Comparison of ENCODE assay signal across 29 mouse cellular contexts in the genomic region with DNA sequence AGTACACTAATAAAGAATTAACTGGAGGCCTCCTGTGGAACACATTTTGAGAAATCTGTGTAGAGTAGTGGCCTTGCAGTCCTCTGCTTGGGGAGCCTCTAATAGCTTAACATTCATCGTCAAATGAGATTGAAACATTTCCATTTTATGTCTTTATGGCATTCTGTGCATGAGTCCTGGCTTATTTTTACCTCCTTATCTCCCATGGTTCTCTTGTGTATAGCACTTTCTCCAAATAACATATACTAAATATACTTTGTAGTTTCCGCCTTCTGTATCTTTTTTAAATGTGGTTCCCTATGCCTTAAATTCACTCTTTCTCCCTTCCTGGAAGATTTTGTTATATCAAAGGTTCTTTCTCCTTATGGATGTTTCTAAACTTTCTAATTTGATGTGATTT.
"Had no signal": no experiment of that assay in that cellular context is flagged by ENCODE, and none has a peak within 500 bp of the region (broad histone marks: within the 10 kb centered on the region; RNA-seq: fewer than 3 reads in every experiment).

No protein-coding gene starts in this region.

- ATAC-seq: forebrain, embryonic 13.5 days; forebrain, embryonic 14.5 days; forebrain, embryonic 15.5 days; forebrain, embryonic 16.5 days; forebrain, postnatal 0 days had no signal

- DNase-seq: cerebellum, adult 8-10 months; cerebellum, adult 9-10 months; cerebellum, adult 9-11 months; cerebellum, postnatal 10 days; cerebellum, postnatal 14 days; cerebellum, postnatal 25 days; cerebellum, postnatal 36 days; embryo, embryonic 11 days; forebrain, postnatal 0 days; gastrocnemius, adult 2 months; gastrocnemius, postnatal 10 days; gastrocnemius, postnatal 14 days; gastrocnemius, postnatal 25 days; gastrocnemius, postnatal 36 days; heart, adult 11 months; heart, adult 18-20 months; heart, adult 2 months had no signal

- H3K4me3 ChIP-seq: embryonic facial prominence, embryonic 10.5 days; embryonic facial prominence, embryonic 12.5 days; embryonic facial prominence, embryonic 13.5 days; embryonic facial prominence, embryonic 15.5 days; erythroblast, embryonic 14.5 days; forebrain, embryonic 10.5 days; forebrain, embryonic 12.5 days; forebrain, embryonic 13.5 days; forebrain, embryonic 15.5 days; gastrocnemius, adult 2 months; heart, adult 2 months; heart, embryonic 10.5 days had no signal

- H3K27ac ChIP-seq: embryonic facial prominence, embryonic 10.5 days; embryonic facial prominence, embryonic 12.5 days; embryonic facial prominence, embryonic 13.5 days; embryonic facial prominence, embryonic 15.5 days; forebrain, embryonic 10.5 days; forebrain, embryonic 12.5 days; forebrain, embryonic 13.5 days; forebrain, embryonic 15.5 days; gastrocnemius, adult 2 months; heart, adult 2 months; heart, embryonic 10.5 days had no signal
